Mouse (Mus musculus) brain, embryonic 14.5 days (tissue): ENCODE measurements around the gene Smim26.

Source experiments
- CTCF ChIP-seq: fragments of 200-500 bp; IDR thresholded peaks from 2 replicates; pipeline ENCODE4 v1.5.1; 2012; ENCODE audit warnings: inconsistent platforms, mild to moderate bottlenecking, moderate library complexity, borderline replicate concordance; ENCODE audit not compliant: insufficient read depth, insufficient read length; ENCODE audit errors: extremely low read depth
- POLR2A ChIP-seq: fragments of 200-500 bp; IDR thresholded peaks from 2 replicates; pipeline ENCODE4 v1.6.1; 2012; ENCODE audit warnings: mild to moderate bottlenecking, inconsistent platforms, borderline replicate concordance; ENCODE audit not compliant: poor library complexity, insufficient read depth, insufficient read length, severe bottlenecking; ENCODE audit errors: extremely low read depth

DNA sequence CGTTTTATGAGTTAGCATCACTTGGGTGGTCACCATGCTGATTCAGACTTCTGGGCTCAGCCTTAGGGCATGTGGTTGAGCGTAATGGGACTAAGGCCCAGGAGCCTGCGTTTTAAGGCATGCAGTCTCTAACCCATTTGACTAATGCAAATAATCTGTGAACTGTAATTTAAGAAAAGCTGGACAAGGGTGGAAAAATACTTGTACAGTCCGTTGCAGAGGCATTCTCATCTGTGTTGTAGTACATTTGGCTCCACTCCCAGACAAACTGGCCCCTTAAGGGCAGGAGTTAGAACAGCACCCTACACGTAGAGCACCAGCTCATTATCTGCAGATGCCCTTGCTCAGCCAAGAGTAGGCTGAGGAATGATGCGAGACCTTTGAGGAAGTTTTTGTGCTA is 49.2 kb upstream of the Smim26 start:
- TF ChIP-seq CTCF = no peak
- TF ChIP-seq POLR2A = no peak
